Mouse (Mus musculus) adrenal gland, postnatal 25 days (tissue): ENCODE measurements around the gene Ablim1. TPM values are rescaled to one million over a fixed set of nuclear protein-coding genes. Genes with fewer than 3 reads are reported as not detected.

Source experiments
- total RNA-seq: library from RNA; stranded (reverse); gene quantifications from 2 replicates; pipeline ENCODE4 v1.2.3, GENCODE M21; 2021

Gene Ablim1
- total RNA-seq, 1 experiment from 2014 or later, result 35.6 TPM

Other genes starting within 250 kb of the Ablim1 start
- 21.6 and 23.5 TPM in 2 replicates for gene Fam160b1, start 45.8 kb upstream of the Ablim1 start, total RNA-seq
- gene Trub1, start 138.0 kb upstream of the Ablim1 start, total RNA-seq, result 9.7 and 16.5 TPM in 2 replicates